Mouse (Mus musculus): ENCODE data around the gene Cby3. TPM values are rescaled to one million over a fixed set of nuclear protein-coding genes. Genes with fewer than 3 reads are reported as not detected.
A peak's percentile ranks its signal among the peaks of the same experiment; 100 is the strongest.

Gene Cby3
- polyA plus RNA-seq, 1 experiment from 2014 or later: 0.65 TPM

DNA sequence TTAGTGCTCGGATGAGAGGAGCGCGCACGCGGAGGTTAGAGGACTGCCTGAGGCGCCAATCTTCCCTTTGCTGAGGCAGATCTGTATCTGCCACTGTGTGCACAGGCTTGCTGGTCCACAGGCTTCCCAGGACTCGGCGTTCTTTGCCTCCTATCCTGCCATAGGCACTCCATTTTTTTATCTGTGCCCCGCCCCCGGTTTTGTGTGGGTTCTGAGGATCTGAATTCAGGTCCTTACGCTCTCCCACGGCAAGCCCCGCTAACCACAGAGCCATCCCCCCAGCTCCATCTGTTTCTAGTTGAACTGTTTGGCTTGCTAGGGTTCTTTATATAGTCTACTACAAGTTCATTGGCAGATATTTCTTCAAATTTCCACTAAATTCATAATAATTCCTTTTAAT is 44.5 kb downstream of the Cby3 start:
- Histone ChIP-seq H3K9ac (no peak overlapping the region), H3K4me1 (no peaks in the 10 kb centered on the region), H3K36me3 (peaks cover 81% of the 10 kb centered on the region), H3K27ac (no peak overlapping the region), H3K4me2 (replicated peaks) (no peak overlapping the region), H3K27me3 (no peaks in the 10 kb centered on the region), H3K9me3 (replicated peaks) (no peaks in the 10 kb centered on the region), H3K4me3 (no peak overlapping the region)
- no peak for ATAC-seq (ENCODE audit: low FRiP score)
- WGBS: 93% methylated on average over 13 of the region's 13 CpGs

DNA sequence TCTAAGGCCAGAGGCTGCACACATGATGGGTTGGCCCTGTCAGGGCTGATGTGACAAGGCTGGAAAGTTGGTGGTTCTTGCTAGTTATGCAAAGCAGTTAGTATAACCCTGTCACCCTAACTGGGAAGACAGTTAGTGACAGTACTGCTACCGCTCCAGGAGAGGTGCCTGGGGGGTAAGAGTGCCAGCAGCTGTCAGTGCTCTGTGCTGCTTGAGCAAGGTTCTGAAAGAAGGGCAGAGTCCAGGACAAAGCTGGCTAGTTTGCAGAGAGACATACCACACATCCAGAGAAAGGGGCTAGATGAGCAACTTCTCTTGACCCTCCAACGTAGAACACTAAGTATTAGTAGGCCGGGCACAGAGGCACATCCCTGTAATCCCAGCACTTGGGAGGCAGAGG is 48.2 kb downstream of the Cby3 start:
- ATAC-seq (ENCODE audit: low FRiP score): no peak
- Histone ChIP-seq H3K9me3 (replicated peaks) (no peaks in the 10 kb centered on the region), H3K27ac (no peak overlapping the region), H3K9ac (no peak overlapping the region), H3K4me1 (no peaks in the 10 kb centered on the region), H3K4me3 (no peak overlapping the region), H3K36me3 (peaks cover 73% of the 10 kb centered on the region), H3K27me3 (no peaks in the 10 kb centered on the region), H3K4me2 (replicated peaks) (no peak overlapping the region)
- WGBS: 93% methylated on average over 3 of the region's 3 CpGs

DNA sequence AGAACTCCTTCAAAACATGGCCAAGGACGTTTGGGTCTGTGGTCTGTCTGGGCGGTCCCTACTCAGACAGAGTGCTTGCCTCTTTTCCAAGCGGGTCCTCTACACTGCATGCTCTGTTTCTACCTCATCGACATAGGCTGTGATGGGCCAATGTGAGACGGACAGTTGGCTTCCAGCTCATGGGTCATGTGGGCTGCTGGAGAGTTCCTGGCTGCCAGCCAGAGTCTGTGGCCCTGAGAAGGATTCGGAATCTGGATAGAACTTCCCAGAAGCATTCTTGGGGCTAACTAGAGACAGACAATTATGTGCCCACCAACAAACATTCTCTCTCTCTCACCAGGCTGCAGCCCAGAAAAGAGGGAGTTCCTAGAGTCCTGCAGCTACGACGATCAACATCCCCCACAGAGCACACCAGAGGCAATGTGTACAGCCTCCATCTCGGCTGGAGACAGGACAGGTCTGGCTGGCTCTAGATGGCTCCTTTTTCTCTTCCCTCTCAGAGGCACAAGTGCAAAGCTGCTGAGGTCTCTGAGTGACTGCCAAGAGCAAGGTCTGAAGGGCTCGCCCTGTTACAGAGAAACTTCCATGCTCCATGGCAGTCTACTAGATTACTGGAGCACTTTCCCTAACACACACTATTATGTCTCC is 49.2 kb downstream of the Cby3 start:
- Histone ChIP-seq H3K4me1 (no peaks in the 10 kb centered on the region), H3K4me2 (replicated peaks) (no peak overlapping the region), H3K9ac (no peak overlapping the region), H3K9me3 (replicated peaks) (no peaks in the 10 kb centered on the region), H3K27me3 (no peaks in the 10 kb centered on the region), H3K27ac (no peak overlapping the region), H3K4me3 (no peak overlapping the region), H3K36me3 (peaks cover 65% of the 10 kb centered on the region)
- 81% methylated on average over 10 of the region's 10 CpGs for WGBS
- no peak for ATAC-seq (ENCODE audit: low FRiP score)

DNA sequence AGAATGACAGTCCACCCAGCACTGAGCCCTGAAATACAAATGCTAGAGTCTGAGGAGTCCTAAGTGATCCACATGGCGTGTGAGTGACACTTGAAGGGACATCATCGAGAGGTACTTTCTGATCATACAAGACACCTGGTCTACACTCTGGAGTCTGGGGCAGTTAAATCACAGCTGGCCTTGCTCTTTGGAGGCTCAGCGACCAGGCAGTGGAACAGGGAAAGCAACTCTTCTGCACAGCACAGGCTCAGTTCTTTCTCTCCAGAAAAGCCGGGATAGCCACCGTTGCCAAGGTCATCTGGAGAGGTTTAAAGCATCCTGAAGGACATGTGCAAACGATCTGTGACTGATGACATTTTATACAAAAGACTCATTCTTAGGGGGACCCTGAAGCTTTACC is 53.0 kb downstream of the Cby3 start:
- peaks cover 60% of the 10 kb centered on the region for H3K36me3 ChIP-seq
- 67% methylated on average over 6 of the region's 6 CpGs for WGBS
- ATAC-seq (ENCODE audit: low FRiP score): no peak

More for the DNA sequence above, 53.0 kb downstream of the Cby3 start:
- H3K27ac ChIP-seq: no peak overlapping the region
- H3K9me3 ChIP-seq (replicated peaks): no peaks in the 10 kb centered on the region
- no peak overlapping the region for H3K4me3 ChIP-seq
- no peak overlapping the region for H3K4me2 ChIP-seq (replicated peaks)
- H3K27me3 ChIP-seq: no peaks in the 10 kb centered on the region
- no peak overlapping the region for H3K9ac ChIP-seq
- H3K4me1 ChIP-seq: no peaks in the 10 kb centered on the region

MicroRNA genes within 50 kb of the gene (microRNA counts, 519-probe panel; counts per million panel counts)
- 3,731 counts per million, percentile 77 among the panel's probes with 10 or more counts for microRNA mmu-miR-804

Small RNAs within 50 kb of the gene (microRNA-seq; reads per million reads assigned to microRNA genes)
- gene Mir804: not detected

Other genes starting within 250 kb of the Cby3 start
- 46.1 and 51.2 TPM in 2 replicates for gene Tbc1d9b, start 223.1 kb upstream of the Cby3 start, polyA plus RNA-seq (2016; fragmentation: Nextera tagmentation; extraction: Ambion mirVana)
- gene Mrnip, start 180.0 kb upstream of the Cby3 start, polyA plus RNA-seq (2016; fragmentation: Nextera tagmentation; extraction: Ambion mirVana): 21.1 and 22.2 TPM in 2 replicates
- gene Sqstm1, start 143.6 kb upstream of the Cby3 start, polyA plus RNA-seq (2016; fragmentation: Nextera tagmentation; extraction: Ambion mirVana): 231 and 234 TPM in 2 replicates
- gene Mgat4b, start 143.6 kb upstream of the Cby3 start, polyA plus RNA-seq (2016; fragmentation: Nextera tagmentation; extraction: Ambion mirVana): 45.1 and 52.8 TPM in 2 replicates
- gene Ltc4s, start 115.8 kb upstream of the Cby3 start, polyA plus RNA-seq (2016; fragmentation: Nextera tagmentation; extraction: Ambion mirVana): 0.61 and 1.3 TPM in 2 replicates
- 7.6 and 8.1 TPM in 2 replicates for gene Maml1, start 62.2 kb upstream of the Cby3 start, polyA plus RNA-seq (2016; fragmentation: Nextera tagmentation; extraction: Ambion mirVana)
- gene Canx, start 28.8 kb upstream of the Cby3 start, polyA plus RNA-seq (2016; fragmentation: Nextera tagmentation; extraction: Ambion mirVana): 308 and 311 TPM in 2 replicates
- gene Hnrnph1, start 22.5 kb downstream of the Cby3 start, polyA plus RNA-seq (2016; fragmentation: Nextera tagmentation; extraction: Ambion mirVana): 623 and 641 TPM in 2 replicates
- gene Rufy1, start 76.7 kb downstream of the Cby3 start, polyA plus RNA-seq (2016; fragmentation: Nextera tagmentation; extraction: Ambion mirVana): 25.8 and 26.7 TPM in 2 replicates
- gene Adamts2, start 247.6 kb downstream of the Cby3 start, polyA plus RNA-seq (2016; fragmentation: Nextera tagmentation; extraction: Ambion mirVana): 7.1 and 9.0 TPM in 2 replicates